Mouse (Mus musculus) ES-E14 (cell line): Measurements from ENCODE around the gene Akap2.

Experiments used
- HCFC1 ChIP-seq: IDR thresholded peaks from 2 replicates; pipeline ENCODE4 v1.6.1; 2012; ENCODE audit warnings: low read length, inconsistent platforms, borderline replicate concordance; ENCODE audit not compliant: insufficient read depth
- MAFK ChIP-seq: IDR thresholded peaks from 2 replicates; pipeline ENCODE4 v1.6.1; 2014; ENCODE audit warnings: mild to moderate bottlenecking, low read depth, low read length, inconsistent platforms; ENCODE audit not compliant: insufficient read depth
- ZC3H11A ChIP-seq: IDR thresholded peaks from 2 replicates; pipeline ENCODE4 v1.6.1; 2012; ENCODE audit warnings: low read depth, mild to moderate bottlenecking, inconsistent platforms, low read length, borderline replicate concordance
- ZNF384 ChIP-seq: IDR thresholded peaks from 2 replicates; pipeline ENCODE4 v1.6.1; 2012; ENCODE audit warnings: low read depth, low read length, inconsistent platforms

DNA sequence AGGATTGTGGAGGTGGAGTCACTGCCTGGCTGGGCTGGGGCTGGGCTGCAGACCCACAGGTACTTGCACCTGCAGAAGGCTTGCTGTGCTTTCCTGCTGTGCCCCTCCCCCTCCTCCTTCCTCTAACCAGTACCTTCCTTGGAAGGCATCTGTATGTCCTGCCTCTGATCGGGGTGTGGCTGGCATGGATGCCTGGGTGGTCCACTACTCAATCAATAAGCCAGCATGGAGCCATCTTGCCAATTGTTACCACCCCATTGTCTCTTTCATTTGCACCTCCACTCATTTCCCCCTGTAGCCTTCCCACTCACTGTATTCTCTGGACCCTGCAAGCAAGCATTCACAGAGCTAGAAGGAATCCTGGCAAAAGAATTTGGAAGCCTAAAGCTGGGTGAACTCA lies 26.7 kb upstream of the Akap2 start:
- no peak for TF ChIP-seq ZC3H11A
- no peak for TF ChIP-seq MAFK
- TF ChIP-seq HCFC1, result no peak
- TF ChIP-seq ZNF384, result no peak
